Mouse (Mus musculus) stomach, embryonic 15.5 days (tissue): ENCODE results near the gene Fcna. TPM values are rescaled to one million over a fixed set of nuclear protein-coding genes. Genes with fewer than 3 reads are reported as not detected.

Source experiments
- ATAC-seq: fragments of 200-750 bp; cut with Nextera tagmentation; 2 replicates; pipeline ENCODE4 v1.8.0; 2017; ENCODE audit warnings: low read depth, moderate number of reproducible peaks, moderate TSS enrichment; ENCODE audit not compliant: insufficient read depth, low FRiP score
- H3K27ac ChIP-seq: fragments of 300-500 bp; sonication (generic); 2 replicates; pipeline ENCODE4 v1.5.1; 2015; ENCODE audit warnings: mild to moderate bottlenecking, inconsistent platforms
- H3K27me3 ChIP-seq: fragments of 300-500 bp; sonication (generic); replicated peaks from 2 replicates; pipeline ENCODE4 v1.6.1; 2015; ENCODE audit warnings: inconsistent platforms
- H3K36me3 ChIP-seq: fragments of 300-500 bp; sonication (generic); 2 replicates; pipeline ENCODE4 v1.6.1; 2015; ENCODE audit warnings: inconsistent platforms
- H3K4me1 ChIP-seq: fragments of 300-500 bp; sonication (generic); 2 replicates; pipeline ENCODE4 v1.6.1; 2015; ENCODE audit warnings: inconsistent platforms
- H3K4me2 ChIP-seq: fragments of 300-500 bp; sonication (generic); 2 replicates; pipeline ENCODE4 v1.6.1; 2015; ENCODE audit warnings: mild to moderate bottlenecking, inconsistent platforms
- H3K4me3 ChIP-seq: fragments of 300-500 bp; sonication (generic); replicated peaks from 2 replicates; pipeline ENCODE4 v1.5.1; 2015; ENCODE audit warnings: inconsistent platforms
- H3K9ac ChIP-seq: fragments of 300-500 bp; sonication (generic); 2 replicates; pipeline ENCODE4 v1.6.1; 2015; ENCODE audit warnings: inconsistent platforms
- H3K9me3 ChIP-seq: fragments of 300-500 bp; sonication (generic); 2 replicates; pipeline ENCODE4 v1.6.1; 2016; ENCODE audit warnings: inconsistent platforms
- WGBS: fragments of 180-500 bp; shearing (Covaris S2); methylation state at CpG from one replicate; pipeline ENCODE4 v1.1.7; 2015; 5-methylcytosine and 5-hydroxymethylcytosine counted together
- polyA plus RNA-seq: library from polyadenylated mRNA; unstranded; fragments of >200 nt; fragmentation: Nextera tagmentation; extraction: Ambion mirVana; gene quantifications from 2 replicates; pipeline ENCODE4 v1.2.1, GENCODE M21; 2015

Gene Fcna
- polyA plus RNA-seq, 1 experiment from 2014 or later = 6.2 TPM

DNA sequence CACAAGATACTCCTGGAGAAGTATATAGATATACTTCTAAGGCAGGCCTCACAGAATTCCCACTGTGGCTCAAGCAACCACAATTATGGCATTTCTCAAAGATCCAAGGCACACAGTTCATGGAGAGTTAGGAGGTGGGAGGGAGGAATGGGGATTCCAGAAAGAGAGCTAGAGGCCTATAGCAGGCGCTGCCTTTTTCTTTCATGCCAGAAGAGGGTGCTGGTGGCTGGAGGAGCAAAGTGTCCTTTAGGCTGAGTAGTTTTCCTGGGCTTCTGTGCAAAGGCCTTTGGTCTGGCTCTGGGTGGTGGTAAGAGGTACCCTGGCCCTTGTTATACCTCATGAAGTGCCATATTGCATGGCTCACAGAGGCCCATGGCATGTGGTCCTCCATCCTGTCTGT, 6.2 kb upstream of the Fcna start:
- WGBS = 47% methylated on average over 1 of the region's 1 CpGs

DNA sequence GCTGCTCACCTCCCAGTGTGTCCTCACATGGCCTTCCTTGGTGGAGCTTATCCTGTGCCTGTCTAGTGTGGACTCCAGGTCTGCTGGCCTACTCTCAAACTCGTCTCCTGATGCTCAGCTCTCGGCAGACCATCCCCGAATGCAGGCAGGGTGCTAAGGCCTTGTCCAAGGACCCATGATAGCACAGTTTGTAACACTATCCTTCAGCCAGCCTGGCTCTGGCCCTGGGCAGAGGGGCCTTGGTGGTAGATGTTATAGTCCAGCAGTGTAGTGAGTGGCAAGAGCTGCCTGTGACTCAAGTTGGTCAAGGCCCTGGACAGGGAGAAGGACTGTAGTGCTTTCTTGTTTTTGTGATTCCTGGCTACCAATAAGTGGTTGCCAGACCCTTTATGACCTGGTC, 5.8 kb upstream of the Fcna start:
- 83% methylated on average over 3 of the region's 3 CpGs for WGBS
- no peak for ATAC-seq
- H3K4me3 ChIP-seq = no peak overlapping the region

More for the DNA sequence above, 6.2 kb upstream of the Fcna start:
- no peak overlapping the region for H3K4me3 ChIP-seq
- no peak overlapping the region for H3K9ac ChIP-seq
- no peak overlapping the region for H3K4me2 ChIP-seq
- no peaks in the 10 kb centered on the region for H3K27me3 ChIP-seq
- no peak for ATAC-seq
- no peaks in the 10 kb centered on the region for H3K9me3 ChIP-seq
- no peaks in the 10 kb centered on the region for H3K36me3 ChIP-seq
- H3K27ac ChIP-seq = no peak overlapping the region
- no peaks in the 10 kb centered on the region for H3K4me1 ChIP-seq

DNA sequence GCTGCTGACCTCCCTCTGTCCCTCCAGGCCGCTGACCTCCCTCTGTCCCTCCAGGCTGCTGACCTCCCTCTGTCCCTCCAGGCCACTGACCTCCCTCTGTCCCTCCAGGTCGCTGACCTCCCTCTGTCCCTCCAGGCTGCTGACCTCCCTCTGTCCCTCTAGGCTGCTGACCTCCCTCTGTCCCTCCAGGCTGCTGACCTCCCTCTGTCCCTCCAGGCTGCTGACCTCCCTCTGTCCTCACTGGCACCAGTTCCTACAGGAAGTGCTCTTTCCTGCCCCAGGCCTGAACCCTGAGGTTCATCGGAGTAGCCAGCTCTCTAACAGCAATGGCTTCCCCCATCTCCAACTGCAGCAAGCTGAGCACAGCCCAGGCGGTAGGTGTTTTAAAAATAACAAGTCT, 908 bp upstream of the Fcna start:
- ATAC-seq = no peak
- Histone ChIP-seq H3K4me1 (no peaks in the 10 kb centered on the region), H3K36me3 (no peaks in the 10 kb centered on the region), H3K4me2 (no peak overlapping the region), H3K4me3 (no peak overlapping the region), H3K27ac (no peak overlapping the region), H3K9ac (no peak overlapping the region), H3K27me3 (no peaks in the 10 kb centered on the region), H3K9me3 (no peaks in the 10 kb centered on the region)
- WGBS = 42% methylated on average over 4 of the region's 4 CpGs

More for the DNA sequence above, 5.8 kb upstream of the Fcna start:
- no peaks in the 10 kb centered on the region for H3K27me3 ChIP-seq
- no peak overlapping the region for H3K4me2 ChIP-seq
- H3K9ac ChIP-seq = no peak overlapping the region
- H3K9me3 ChIP-seq = no peaks in the 10 kb centered on the region
- H3K4me1 ChIP-seq = no peaks in the 10 kb centered on the region
- no peaks in the 10 kb centered on the region for H3K36me3 ChIP-seq
- no peak overlapping the region for H3K27ac ChIP-seq

DNA sequence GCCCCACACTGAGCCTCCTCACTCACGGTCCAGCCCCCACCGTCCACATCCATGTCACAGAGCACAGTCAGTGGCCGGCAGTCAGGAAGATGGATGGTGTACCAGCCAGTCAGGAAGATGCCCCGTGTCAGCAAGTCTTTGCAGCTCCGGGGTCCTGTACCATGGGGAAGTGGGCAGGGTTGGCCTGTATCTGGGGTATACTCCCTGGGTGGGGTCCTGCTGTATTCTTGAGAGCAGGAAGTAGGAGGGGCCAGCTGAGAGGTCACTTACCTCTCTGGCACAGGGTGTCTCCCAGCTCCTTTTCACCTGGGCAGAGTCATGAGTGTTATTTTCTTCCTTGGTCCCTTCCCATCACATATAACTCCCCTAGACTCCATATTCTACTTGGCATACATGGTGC, 1.8 kb downstream of the Fcna start:
- no peaks in the 10 kb centered on the region for H3K36me3 ChIP-seq
- H3K27me3 ChIP-seq = no peaks in the 10 kb centered on the region
- H3K9ac ChIP-seq = no peak overlapping the region
- 0 out of 2 replicates have a peak, but pooled peaks cover 2% of the 10 kb centered on the region for H3K4me1 ChIP-seq
- H3K4me3 ChIP-seq = no peak overlapping the region
- no peak overlapping the region for H3K4me2 ChIP-seq
- WGBS = 34% methylated on average over 5 of the region's 5 CpGs
- no peaks in the 10 kb centered on the region for H3K9me3 ChIP-seq
- no peak for ATAC-seq
- H3K27ac ChIP-seq = no peak overlapping the region

GRCm38 (mm10) chr2:25621229-25622200, 6.3 kb downstream of the Fcna start, which contains the start of gene Tmem141:
TSS of gene Tmem141 (minus strand) at chr2:25622005.
- peak within 1 kb of the TSS; percentile 57; the same call in 1 of the 2 replicates for H3K27ac ChIP-seq
- 6% methylated on average over 34 of the region's 34 CpGs for WGBS
- H3K9ac ChIP-seq = peak within 1 kb of the TSS; percentile 68
- peaks cover 3% of the 10 kb centered on the region; the same call in 1 of the 2 replicates for H3K4me1 ChIP-seq
- no peaks in the 10 kb centered on the region for H3K36me3 ChIP-seq
- peak; percentile 95 for ATAC-seq
- peak within 1 kb of the TSS; percentile 54 for H3K4me3 ChIP-seq
- H3K4me2 ChIP-seq = peak within 1 kb of the TSS; percentile 87
- H3K9me3 ChIP-seq = no peaks in the 10 kb centered on the region
- H3K27me3 ChIP-seq = peaks cover 16% of the 10 kb centered on the region

DNA sequence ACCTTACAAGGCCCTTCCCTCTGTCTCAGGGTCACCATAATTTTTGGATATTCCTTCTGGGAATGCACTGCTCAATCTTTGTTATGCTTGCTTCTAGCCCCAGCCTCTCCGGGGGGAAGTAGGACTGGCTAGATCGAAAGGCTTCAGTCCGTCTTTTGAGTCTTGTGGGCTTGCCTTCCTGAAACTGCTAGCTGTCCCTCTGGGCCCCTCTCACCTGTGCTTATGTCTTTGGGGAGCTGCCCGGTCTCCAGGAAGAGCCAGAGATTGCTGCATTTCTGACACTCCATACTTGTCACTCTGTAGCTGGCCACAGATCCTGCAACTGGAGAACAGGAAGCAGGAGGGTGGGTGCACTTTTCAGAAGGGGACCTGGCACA, 7.0 kb downstream of the Fcna start:
- Histone ChIP-seq H3K4me3 (no peak overlapping the region), H3K9me3 (no peaks in the 10 kb centered on the region), H3K4me2 (peak overlapping the region; percentile 87), H3K27ac (no peak overlapping the region), H3K4me1 (peaks cover 10% of the 10 kb centered on the region; the same call in 1 of the 2 replicates), H3K36me3 (no peaks in the 10 kb centered on the region), H3K27me3 (peaks cover 23% of the 10 kb centered on the region), H3K9ac (no peak overlapping the region)
- WGBS = 76% methylated on average over 4 of the region's 4 CpGs
- no peak for ATAC-seq

GRCm38 (mm10) chr2:25620386-25620785, 7.4 kb downstream of the Fcna start:
- peaks cover 12% of the 10 kb centered on the region; the same call in 1 of the 2 replicates for H3K4me1 ChIP-seq
- no peak overlapping the region for H3K4me2 ChIP-seq
- H3K27ac ChIP-seq = no peak overlapping the region
- no peaks in the 10 kb centered on the region for H3K36me3 ChIP-seq
- ATAC-seq = no peak
- peaks cover 27% of the 10 kb centered on the region for H3K27me3 ChIP-seq
- WGBS = 72% methylated on average over 6 of the region's 6 CpGs
- no peak overlapping the region for H3K4me3 ChIP-seq
- H3K9ac ChIP-seq = no peak overlapping the region
- no peaks in the 10 kb centered on the region for H3K9me3 ChIP-seq

DNA sequence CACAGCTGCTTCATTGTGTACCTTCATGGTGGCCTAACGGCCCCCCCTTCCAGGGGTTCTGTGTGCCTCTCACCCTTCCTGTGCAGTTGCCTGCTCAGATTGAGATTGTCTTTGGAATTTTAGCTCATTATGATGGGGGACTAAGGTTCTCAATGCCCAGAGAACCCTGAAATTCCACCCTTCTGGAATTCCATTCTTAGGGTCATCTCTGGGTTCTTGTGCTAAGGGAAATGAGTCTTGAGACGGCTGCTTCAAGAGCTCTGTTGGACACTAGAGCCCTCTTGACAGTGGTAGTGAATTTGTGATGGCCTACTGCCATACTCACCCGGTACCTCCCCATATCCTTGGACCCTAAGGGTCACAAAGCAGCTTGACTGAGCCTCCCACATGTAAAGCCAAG, 10.3 kb downstream of the Fcna start, which contains the start of gene Ccdc183:
TSS of gene Ccdc183 (minus strand) at position 101 of the 400 bp plus-strand sequence.
- Histone ChIP-seq H3K36me3 (no peaks in the 10 kb centered on the region), H3K9me3 (no peaks in the 10 kb centered on the region), H3K4me3 (no peak within 1 kb of the TSS), H3K27me3 (peaks cover 31% of the 10 kb centered on the region), H3K27ac (no peak within 1 kb of the TSS), H3K9ac (no peak within 1 kb of the TSS), H3K4me2 (peak within 1 kb of the TSS; percentile 46; the same call in 1 of the 2 replicates), H3K4me1 (peaks cover 12% of the 10 kb centered on the region; the same call in 1 of the 2 replicates)
- no peak for ATAC-seq
- 81% methylated on average over 3 of the region's 3 CpGs for WGBS

- Histone ChIP-seq H3K9ac (no peak overlapping the region), H3K27ac (no peak overlapping the region), H3K4me1 (peaks cover 10% of the 10 kb centered on the region; the same call in 1 of the 2 replicates), H3K4me3 (peak overlapping the region; percentile 19; the same call in 1 of the 2 replicates), H3K4me2 (peak overlapping the region; percentile 46), H3K27me3 (peaks cover 31% of the 10 kb centered on the region), H3K9me3 (no peaks in the 10 kb centered on the region), H3K36me3 (no peaks in the 10 kb centered on the region)
- ATAC-seq = no peak
- WGBS = 14% methylated on average over 22 of the region's 22 CpGs
Measured at GRCm38 (mm10) chr2:25616398-25616797, 11.4 kb downstream of the Fcna start.

GRCm38 (mm10) chr2:25608671-25609070, 19.2 kb downstream of the Fcna start:
- ATAC-seq = no peak
- Histone ChIP-seq H3K4me3 (peak overlapping the region; percentile 100), H3K4me1 (peaks cover 15% of the 10 kb centered on the region), H3K27me3 (no peaks in the 10 kb centered on the region), H3K9me3 (no peaks in the 10 kb centered on the region), H3K9ac (no peak overlapping the region), H3K36me3 (no peaks in the 10 kb centered on the region), H3K4me2 (peak overlapping the region; percentile 66), H3K27ac (peak overlapping the region; percentile 95; the same call in 1 of the 2 replicates)
- WGBS = 53% methylated on average over 10 of the region's 10 CpGs

GRCm38 (mm10) chr2:25607761-25608622, 19.8 kb downstream of the Fcna start, which contains the start of gene Rabl6:
TSS of gene Rabl6 (minus strand) at chr2:25608521.
- Histone ChIP-seq H3K27ac (peak within 1 kb of the TSS; percentile 95), H3K27me3 (no peaks in the 10 kb centered on the region), H3K9ac (peak within 1 kb of the TSS; percentile 99), H3K4me2 (peak within 1 kb of the TSS; percentile 66), H3K9me3 (no peaks in the 10 kb centered on the region), H3K4me3 (peak within 1 kb of the TSS; percentile 100), H3K36me3 (no peaks in the 10 kb centered on the region), H3K4me1 (peaks cover 15% of the 10 kb centered on the region)
- under 1% methylated on average over 80 of the region's 80 CpGs for WGBS
- ATAC-seq = peak; percentile 90
